Mouse (Mus musculus) hindbrain, embryonic 14.5 days (tissue): ENCODE measurements around the gene Igsf9. TPM values are rescaled to one million over a fixed set of nuclear protein-coding genes. Genes with fewer than 3 reads are reported as not detected.

Experiments
- ATAC-seq: fragments of 200-750 bp; cut with Nextera tagmentation; 2 replicates; pipeline ENCODE4 v1.8.0; 2017; ENCODE audit warnings: moderate number of reproducible peaks, mild to moderate bottlenecking, moderate TSS enrichment, moderate library complexity; ENCODE audit not compliant: low FRiP score
- DNase-seq: peaks from one replicate; pipeline ENCODE4 v3.0.0-alpha.2; 2015; ENCODE audit warnings: low spot score
- H3K27ac ChIP-seq: fragments of 300-500 bp; sonication (generic); 2 replicates; pipeline ENCODE4 v1.5.1; 2014; ENCODE audit warnings: mild to moderate bottlenecking, moderate library complexity
- H3K27me3 ChIP-seq: fragments of 300-500 bp; sonication (generic); 2 replicates; pipeline ENCODE4 v1.6.1; 2014; ENCODE audit warnings: mild to moderate bottlenecking, low read length, mixed read lengths; ENCODE audit not compliant: control insufficient read depth, insufficient read depth
- H3K36me3 ChIP-seq: fragments of 300-500 bp; sonication (generic); replicated peaks from 2 replicates; pipeline ENCODE4 v1.6.1; 2014; ENCODE audit not compliant: control insufficient read depth, insufficient read depth
- H3K4me1 ChIP-seq: fragments of 300-500 bp; sonication (generic); replicated peaks from 2 replicates; pipeline ENCODE4 v1.6.1; 2014; ENCODE audit warnings: antibody characterized with exemption, low read length, mixed read lengths; ENCODE audit not compliant: control insufficient read depth, insufficient read depth
- H3K4me2 ChIP-seq: fragments of 300-500 bp; sonication (generic); replicated peaks from 2 replicates; pipeline ENCODE4 v1.6.1; 2014; ENCODE audit warnings: mild to moderate bottlenecking, moderate library complexity
- H3K4me3 ChIP-seq: fragments of 300-500 bp; sonication (generic); replicated peaks from 2 replicates; pipeline ENCODE4 v1.5.1; 2014; ENCODE audit warnings: mild to moderate bottlenecking, low read length
- H3K9ac ChIP-seq: fragments of 300-500 bp; sonication (generic); 2 replicates; pipeline ENCODE4 v1.6.1; 2014
- H3K9me3 ChIP-seq: fragments of 300-500 bp; sonication (generic); 2 replicates; pipeline ENCODE4 v1.6.1; 2016; ENCODE audit warnings: low read length; ENCODE audit not compliant: control insufficient read depth
- WGBS: fragments of 180-500 bp; shearing (Covaris S2); extraction: QIAGEN DNeasy Blood & Tissue Kit; methylation state at CpG from one replicate; pipeline ENCODE4 v1.1.7; 2014; 5-methylcytosine and 5-hydroxymethylcytosine counted together
- polyA plus RNA-seq: library from polyadenylated mRNA; unstranded; fragments of >200 nt; fragmentation: Nextera tagmentation; extraction: Ambion mirVana; gene quantifications from 2 replicates; pipeline ENCODE4 v1.2.1, GENCODE M21; 2014

Igsf9 gene
- polyA plus RNA-seq, 1 experiment from 2014 or later, result 28.5 TPM

DNA sequence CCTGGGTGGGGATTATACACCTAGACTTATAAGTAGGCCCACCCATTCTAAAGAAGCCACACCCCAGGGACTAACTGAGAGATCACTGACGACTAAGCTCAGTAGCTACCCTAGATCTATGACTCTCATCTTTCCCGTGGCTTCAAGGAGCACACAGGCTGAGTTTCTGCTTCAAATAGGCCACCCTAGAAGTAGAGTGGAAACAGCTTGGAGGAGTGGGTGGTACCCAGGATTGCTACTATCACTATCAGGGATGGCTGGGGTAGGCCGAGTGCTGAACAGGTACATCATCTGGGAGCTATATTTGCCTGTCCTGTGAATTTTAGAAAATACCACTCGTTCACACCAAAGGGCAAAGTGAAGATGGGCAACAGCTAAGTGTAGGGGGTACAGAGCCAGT, 6.3 kb downstream of the Igsf9 start:
- DNase-seq, result no peak
- WGBS, result 85% methylated on average over 4 of the region's 4 CpGs
- Histone ChIP-seq H3K4me2 (no peak overlapping the region), H3K9ac (no peak overlapping the region), H3K9me3 (no peaks in the 10 kb centered on the region), H3K4me1 (peaks cover 51% of the 10 kb centered on the region), H3K27ac (no peak overlapping the region), H3K4me3 (no peak overlapping the region), H3K36me3 (peaks cover 11% of the 10 kb centered on the region), H3K27me3 (no peaks in the 10 kb centered on the region)
- no peak for ATAC-seq

DNA sequence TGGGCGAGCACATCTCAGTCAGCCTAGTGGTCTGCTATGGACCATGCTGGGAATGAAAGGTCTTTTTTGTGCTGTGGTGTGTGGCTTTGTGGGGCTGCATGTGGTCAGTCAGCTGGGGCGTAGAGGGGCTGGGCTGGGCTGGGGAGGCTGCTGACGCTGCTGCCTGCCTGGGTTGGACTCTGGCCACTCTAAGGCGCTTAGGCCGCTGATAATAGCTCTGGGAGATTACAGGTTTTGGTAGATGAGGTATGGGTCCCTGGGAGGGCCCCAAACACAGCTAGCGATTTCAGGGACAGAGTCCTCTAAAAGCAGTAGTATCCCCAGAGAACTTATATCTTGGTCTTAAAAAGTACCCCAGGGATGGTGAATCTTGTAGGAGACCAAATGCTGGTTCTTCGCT, 7.2 kb downstream of the Igsf9 start:
- H3K27me3 ChIP-seq, result no peaks in the 10 kb centered on the region
- H3K9me3 ChIP-seq, result no peaks in the 10 kb centered on the region
- H3K4me1 ChIP-seq, result peaks cover 42% of the 10 kb centered on the region
- H3K4me2 ChIP-seq, result no peak overlapping the region
- DNase-seq (no peak), ATAC-seq (no peak)
- no peak overlapping the region for H3K27ac ChIP-seq
- WGBS, result 88% methylated on average over 7 of the region's 7 CpGs
- peaks cover 21% of the 10 kb centered on the region for H3K36me3 ChIP-seq
- no peak overlapping the region for H3K9ac ChIP-seq
- no peak overlapping the region for H3K4me3 ChIP-seq

DNA sequence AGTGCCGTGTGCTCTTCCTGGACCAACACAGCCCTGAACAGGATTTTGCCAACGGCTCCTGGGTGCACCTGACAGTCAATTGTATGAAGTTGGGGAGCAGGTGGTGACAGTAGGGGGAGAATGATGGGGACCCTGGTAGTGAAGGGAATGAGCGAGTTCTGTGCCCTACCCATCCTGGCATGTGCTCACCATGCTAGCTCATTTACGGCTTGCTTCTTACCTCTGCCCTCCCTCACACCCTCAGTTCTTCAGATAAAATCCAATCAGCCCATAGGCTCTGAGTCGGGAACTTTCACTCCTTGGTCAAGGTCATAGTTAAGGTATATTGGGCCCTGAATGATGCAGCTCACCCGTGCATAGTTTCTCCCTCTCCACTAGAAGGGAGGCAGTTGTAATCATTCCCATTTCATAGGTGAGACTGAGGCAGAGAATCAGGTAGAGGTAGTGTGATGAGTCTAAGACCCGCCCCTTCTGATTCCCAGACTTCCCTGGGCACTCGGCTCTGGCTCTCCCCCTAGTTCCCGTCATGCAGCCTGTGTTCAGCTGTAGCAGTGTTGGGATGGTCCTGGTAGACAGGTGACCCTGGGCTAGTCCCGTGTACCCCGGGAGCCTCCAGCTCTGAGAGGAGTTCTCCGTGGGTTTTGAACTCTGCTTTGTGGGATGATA, 8.1 kb downstream of the Igsf9 start:
- Histone ChIP-seq H3K36me3 (peaks cover 29% of the 10 kb centered on the region), H3K9ac (no peak overlapping the region), H3K4me3 (no peak overlapping the region), H3K4me1 (peaks cover 33% of the 10 kb centered on the region), H3K27me3 (no peaks in the 10 kb centered on the region), H3K9me3 (no peaks in the 10 kb centered on the region), H3K27ac (no peak overlapping the region), H3K4me2 (peak overlapping the region; percentile 39; the same call in 1 of the 2 replicates)
- 61% methylated on average over 12 of the region's 12 CpGs for WGBS
- ATAC-seq, result peak; percentile 7; the same call in 1 of the 2 replicates
- no peak for DNase-seq

DNA sequence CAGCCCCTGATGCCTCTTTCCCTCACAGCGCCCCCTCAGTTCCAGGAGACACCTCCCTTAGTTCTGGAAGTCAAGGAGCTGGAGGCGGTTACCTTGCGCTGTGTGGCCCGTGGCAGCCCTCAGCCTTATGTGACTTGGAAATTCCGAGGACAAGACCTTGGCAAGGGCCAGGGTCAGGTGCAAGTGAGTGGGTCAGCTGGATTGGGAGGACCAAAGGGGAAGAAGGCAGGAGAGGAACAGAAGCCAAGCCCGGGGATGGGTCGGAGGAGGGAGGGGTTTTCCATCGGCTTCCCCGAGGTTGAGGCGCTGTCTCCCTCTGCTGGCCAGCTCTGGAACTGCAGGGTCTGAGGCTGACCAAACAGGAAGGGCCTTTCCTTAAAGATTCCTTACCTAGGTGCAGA, 8.7 kb downstream of the Igsf9 start:
- Histone ChIP-seq H3K9me3 (no peaks in the 10 kb centered on the region), H3K4me2 (peak overlapping the region; percentile 39), H3K27me3 (no peaks in the 10 kb centered on the region), H3K4me1 (peaks cover 27% of the 10 kb centered on the region), H3K9ac (0 out of 2 replicates have a peak overlapping the region, but pooled peaks have one; percentile 24), H3K4me3 (no peak overlapping the region), H3K27ac (no peak overlapping the region), H3K36me3 (peaks cover 34% of the 10 kb centered on the region)
- peak; percentile 93 for DNase-seq
- 13% methylated on average over 10 of the region's 10 CpGs for WGBS
- peak; percentile 38; the same call in 1 of the 2 replicates for ATAC-seq

DNA sequence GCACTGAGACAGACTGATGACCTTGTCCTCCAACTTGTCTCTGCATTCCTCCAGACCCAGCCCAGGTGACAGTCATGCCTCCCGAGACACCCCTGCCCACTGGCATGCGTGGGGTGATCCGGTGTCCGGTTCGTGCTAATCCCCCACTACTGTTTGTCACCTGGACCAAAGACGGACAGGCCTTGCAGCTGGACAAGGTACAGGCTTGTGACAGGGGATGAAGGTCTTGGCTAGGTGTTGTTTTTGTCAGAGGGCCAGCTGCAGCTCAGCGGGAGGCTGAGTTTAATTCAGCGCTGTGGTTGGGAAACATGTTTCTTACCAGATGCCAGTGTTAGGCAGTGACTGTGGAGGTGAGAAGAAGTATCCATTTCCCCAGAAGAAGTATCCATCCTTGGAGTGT, 10.5 kb downstream of the Igsf9 start:
- ATAC-seq, result no peak
- no peak overlapping the region for H3K4me2 ChIP-seq
- H3K27ac ChIP-seq, result no peak overlapping the region
- no peak overlapping the region for H3K4me3 ChIP-seq
- H3K36me3 ChIP-seq, result peaks cover 52% of the 10 kb centered on the region
- peaks cover 9% of the 10 kb centered on the region for H3K4me1 ChIP-seq
- H3K9me3 ChIP-seq, result no peaks in the 10 kb centered on the region
- H3K27me3 ChIP-seq, result no peaks in the 10 kb centered on the region; the same call in 1 of the 2 replicates
- no peak overlapping the region for H3K9ac ChIP-seq
- 91% methylated on average over 8 of the region's 8 CpGs for WGBS
- DNase-seq, result no peak

DNA sequence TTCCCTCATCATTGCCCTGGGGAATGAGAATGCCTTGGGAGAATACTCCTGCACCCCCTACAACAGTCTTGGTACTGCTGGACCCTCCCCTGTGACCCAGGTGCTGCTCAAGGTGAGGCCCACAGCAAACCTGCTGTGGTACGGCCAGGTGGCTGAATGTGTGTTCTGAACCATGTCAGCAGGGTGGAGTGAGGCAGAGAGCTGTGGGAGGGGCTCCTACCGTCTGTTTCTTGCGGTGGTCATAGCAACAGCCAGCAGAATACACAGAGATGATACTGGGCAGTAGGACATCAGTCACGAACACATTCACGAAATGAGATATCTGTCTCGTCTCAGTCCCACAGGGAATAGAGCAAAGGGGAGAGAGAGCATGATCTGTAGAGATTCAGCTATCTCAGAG, 11.9 kb downstream of the Igsf9 start:
- 70% methylated on average over 6 of the region's 6 CpGs for WGBS
- Histone ChIP-seq H3K4me1 (0 out of 2 replicates have a peak, but pooled peaks cover 4% of the 10 kb centered on the region), H3K9ac (no peak overlapping the region), H3K4me3 (no peak overlapping the region), H3K27me3 (no peaks in the 10 kb centered on the region; the same call in 1 of the 2 replicates), H3K27ac (no peak overlapping the region), H3K36me3 (peaks cover 62% of the 10 kb centered on the region), H3K4me2 (no peak overlapping the region), H3K9me3 (no peaks in the 10 kb centered on the region)
- ATAC-seq (no peak), DNase-seq (no peak)

DNA sequence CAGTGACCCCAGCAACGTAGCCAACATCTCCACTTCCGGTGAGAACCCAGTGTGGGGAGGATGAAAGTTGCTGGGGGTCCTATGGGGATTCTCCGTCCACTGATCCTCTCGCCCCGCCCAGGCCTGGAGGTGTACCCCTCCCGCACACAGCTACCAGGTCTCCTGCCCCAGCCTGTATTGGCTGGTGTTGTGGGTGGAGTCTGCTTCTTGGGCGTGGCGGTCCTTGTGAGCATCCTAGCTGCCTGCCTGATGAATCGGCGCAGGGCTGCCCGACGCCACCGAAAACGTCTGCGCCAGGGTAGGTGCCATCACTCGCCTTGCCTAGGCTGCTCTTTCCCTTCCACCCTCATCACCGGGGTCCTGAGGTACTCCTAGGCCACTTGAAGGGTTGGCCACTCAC, 14.4 kb downstream of the Igsf9 start:
- Histone ChIP-seq H3K9me3 (no peaks in the 10 kb centered on the region), H3K27me3 (peaks cover 22% of the 10 kb centered on the region), H3K27ac (no peak overlapping the region), H3K4me2 (no peak overlapping the region), H3K9ac (no peak overlapping the region), H3K36me3 (peaks cover 66% of the 10 kb centered on the region), H3K4me3 (no peak overlapping the region), H3K4me1 (peaks cover 12% of the 10 kb centered on the region)
- DNase-seq, result no peak
- 84% methylated on average over 17 of the region's 17 CpGs for WGBS
- ATAC-seq, result no peak

DNA sequence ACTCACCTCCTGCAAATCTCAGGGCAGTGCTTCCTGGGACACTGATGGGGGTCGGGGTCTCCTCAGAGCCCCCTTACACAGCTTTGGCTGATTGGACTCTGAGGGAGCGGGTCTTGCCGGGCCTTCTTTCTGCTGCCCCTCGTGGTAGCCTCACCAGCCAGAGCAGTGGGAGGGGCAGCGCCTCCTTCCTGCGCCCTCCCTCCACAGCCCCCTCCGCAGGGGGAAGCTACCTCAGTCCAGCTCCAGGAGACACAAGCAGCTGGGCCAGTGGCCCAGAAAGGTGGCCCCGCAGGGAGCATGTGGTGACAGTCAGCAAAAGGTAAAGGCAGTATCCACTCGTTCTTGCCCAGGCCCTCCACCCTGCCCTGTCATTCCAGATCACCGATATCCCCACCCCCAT, 15.8 kb downstream of the Igsf9 start:
- Histone ChIP-seq H3K27ac (no peak overlapping the region), H3K27me3 (peaks cover 36% of the 10 kb centered on the region), H3K36me3 (peaks cover 59% of the 10 kb centered on the region), H3K4me2 (no peak overlapping the region), H3K4me1 (peaks cover 21% of the 10 kb centered on the region), H3K9ac (no peak overlapping the region), H3K4me3 (no peak overlapping the region), H3K9me3 (no peaks in the 10 kb centered on the region)
- WGBS, result 85% methylated on average over 9 of the region's 10 CpGs
- ATAC-seq (no peak), DNase-seq (no peak)

DNA sequence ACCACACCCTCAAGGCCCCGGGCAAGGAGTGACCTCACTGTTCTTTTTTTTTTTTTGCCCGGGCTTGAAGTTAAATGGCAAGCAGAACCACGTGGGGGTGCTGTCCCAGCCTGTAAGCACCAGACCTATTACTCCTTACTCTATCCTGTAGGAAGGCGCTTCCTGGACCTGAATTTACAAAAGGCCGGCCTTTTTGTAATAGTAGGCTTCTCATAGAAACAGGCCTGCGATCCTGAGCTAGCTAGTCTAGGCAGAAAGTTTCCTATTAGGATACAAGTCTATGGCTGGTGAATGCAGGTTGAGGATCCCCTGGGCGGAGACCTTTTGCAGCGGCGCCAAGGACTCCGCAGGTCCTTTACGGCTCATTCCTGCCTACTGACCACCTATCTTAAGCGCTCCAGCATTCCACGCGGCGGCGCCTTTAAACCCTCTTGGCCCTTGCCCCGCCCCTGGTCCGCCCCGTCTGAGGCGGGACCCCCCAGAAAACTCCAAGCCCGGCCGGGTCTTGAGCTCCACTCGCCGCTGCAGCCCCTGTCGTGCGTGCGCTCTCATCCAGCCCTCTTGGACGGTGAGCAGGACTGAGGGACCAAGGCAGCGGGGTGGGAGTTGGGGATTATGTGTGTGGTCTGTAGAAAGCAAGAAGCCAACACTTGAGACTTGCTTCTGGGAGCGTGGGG, 18.3 kb downstream of the Igsf9 start, which contains the start of gene Tagln2:
Gene Tagln2, plus strand, starts transcription at position 283 of the 677 bp plus-strand sequence.
- DNase-seq (no peak), ATAC-seq (no peak)
- Histone ChIP-seq H3K4me2 (peak within 1 kb of the TSS; percentile 51), H3K27me3 (peaks cover 37% of the 10 kb centered on the region), H3K4me3 (peak within 1 kb of the TSS; percentile 35), H3K9ac (peak within 1 kb of the TSS; percentile 46), H3K36me3 (peaks cover 39% of the 10 kb centered on the region), H3K9me3 (no peaks in the 10 kb centered on the region), H3K4me1 (peaks cover 38% of the 10 kb centered on the region), H3K27ac (0 out of 2 replicates have a peak within 1 kb of the TSS, but pooled peaks have one; percentile 20)
- WGBS, result 1% methylated on average over 30 of the region's 30 CpGs
